Mouse (Mus musculus) retina, postnatal 7 days (tissue): Measurements from ENCODE around the gene Ifit2.
"Not testable (repeated sequence)": the region's sequence is repeated elsewhere in the genome, so short reads cannot be mapped to it uniquely, and the experiment has no call there.

Source experiments
- DNase-seq: peaks from one replicate; pipeline ENCODE4 v3.0.0-alpha.2; 2012; ENCODE audit warnings: low read depth, low spot score

Ifit2 gene

GRCm38 (mm10) chr19:34547976-34548375, 2.5 kb upstream of the Ifit2 start:
- peak; percentile 46 for DNase-seq

DNA sequence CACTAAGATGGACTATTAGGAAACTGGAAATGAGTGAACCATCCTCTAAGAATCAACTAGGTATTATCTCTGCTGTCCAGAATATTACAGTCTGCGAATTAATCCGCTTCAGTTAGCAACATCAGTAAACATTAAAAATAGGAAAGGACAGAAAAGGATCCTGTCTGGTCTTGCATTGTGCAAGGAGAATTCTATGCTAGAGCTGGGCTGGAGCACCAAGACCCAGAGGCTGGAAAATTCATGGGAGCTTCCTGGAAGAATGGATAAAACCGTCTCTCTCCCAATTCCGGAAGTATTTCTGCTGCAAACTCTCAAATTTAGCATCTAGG, 325 bp upstream of the Ifit2 start:
- DNase-seq, result no peak

- no peak for DNase-seq
These were observed 1.5 kb downstream of the Ifit2 start for GRCm38 (mm10) chr19:34551981-34552380.

- no peak for DNase-seq
These were observed 2.5 kb downstream of the Ifit2 start for GRCm38 (mm10) chr19:34553021-34553420.

DNA sequence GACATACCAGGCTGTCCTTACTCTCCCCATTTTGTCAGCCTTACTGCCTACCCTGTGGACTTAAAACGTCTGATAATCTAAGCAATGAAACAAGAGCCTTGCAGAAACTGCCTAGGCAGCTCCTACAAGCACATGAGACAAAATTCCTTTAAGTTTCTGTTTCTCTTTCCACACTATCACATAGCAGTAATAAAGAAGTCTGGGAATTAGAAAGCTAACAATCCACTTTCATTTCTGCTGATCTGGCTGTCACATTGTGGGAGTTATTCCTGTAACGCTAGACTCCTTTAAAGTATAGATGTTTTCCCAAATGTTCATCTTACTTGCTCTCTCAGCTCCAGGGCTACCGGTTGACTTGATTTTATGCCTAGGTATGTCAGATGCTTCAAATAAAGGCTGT, 3.0 kb downstream of the Ifit2 start:
- no peak for DNase-seq

- DNase-seq, result no peak
These were observed 3.6 kb downstream of the Ifit2 start for GRCm38 (mm10) chr19:34554061-34554460.

- DNase-seq, result no peak
These were observed 6.1 kb downstream of the Ifit2 start for GRCm38 (mm10) chr19:34556621-34557020.

DNA sequence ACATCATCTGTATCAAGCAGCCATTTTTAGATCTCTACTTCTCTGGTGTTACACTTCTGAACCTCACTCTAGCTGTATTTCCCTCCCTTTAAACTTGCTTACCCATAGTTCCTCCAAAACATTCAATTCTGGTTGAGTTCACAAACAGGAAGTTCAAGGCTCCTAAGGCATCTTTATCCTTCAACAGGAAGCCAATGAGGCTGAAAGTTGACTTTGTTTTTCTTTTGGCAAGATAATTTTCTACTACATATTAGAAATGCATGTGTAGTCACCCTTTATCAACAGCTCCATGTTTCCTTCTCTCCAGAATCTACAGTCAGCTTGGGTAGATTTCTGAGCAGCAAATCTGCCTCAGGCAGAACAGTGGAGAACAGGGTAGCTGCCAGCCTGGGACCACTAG, 12.1 kb downstream of the Ifit2 start:
- no peak for DNase-seq

DNA sequence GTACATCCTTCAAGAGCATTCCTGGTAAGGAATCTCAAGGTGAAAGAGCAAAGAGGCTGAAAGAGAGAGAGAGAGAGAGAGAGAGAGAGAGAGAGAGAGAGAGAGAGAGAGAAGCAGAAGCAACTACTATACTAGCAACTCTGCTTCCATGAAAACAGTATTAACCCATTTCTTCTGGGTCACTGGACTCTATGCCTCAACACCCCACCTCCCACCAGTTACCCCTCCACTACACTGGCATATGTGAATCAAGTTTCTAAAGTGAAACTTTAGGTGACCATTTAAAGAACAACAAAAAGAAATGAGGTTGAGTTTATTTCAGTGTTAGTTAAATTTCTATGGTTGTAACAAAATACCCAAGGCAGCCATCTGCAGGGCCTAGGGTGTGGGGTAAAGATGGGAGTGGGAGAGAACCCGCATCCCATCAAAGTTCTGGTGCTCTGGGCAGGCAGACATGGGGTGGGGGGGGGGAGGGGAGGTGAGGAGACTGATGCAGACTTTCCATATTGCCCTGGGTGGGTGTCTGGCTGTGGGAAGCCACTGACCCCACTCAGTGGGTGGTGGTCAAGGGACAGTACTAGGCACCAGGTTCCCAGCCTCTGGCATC, 15.8 kb downstream of the Ifit2 start:
- no peak for DNase-seq

DNA sequence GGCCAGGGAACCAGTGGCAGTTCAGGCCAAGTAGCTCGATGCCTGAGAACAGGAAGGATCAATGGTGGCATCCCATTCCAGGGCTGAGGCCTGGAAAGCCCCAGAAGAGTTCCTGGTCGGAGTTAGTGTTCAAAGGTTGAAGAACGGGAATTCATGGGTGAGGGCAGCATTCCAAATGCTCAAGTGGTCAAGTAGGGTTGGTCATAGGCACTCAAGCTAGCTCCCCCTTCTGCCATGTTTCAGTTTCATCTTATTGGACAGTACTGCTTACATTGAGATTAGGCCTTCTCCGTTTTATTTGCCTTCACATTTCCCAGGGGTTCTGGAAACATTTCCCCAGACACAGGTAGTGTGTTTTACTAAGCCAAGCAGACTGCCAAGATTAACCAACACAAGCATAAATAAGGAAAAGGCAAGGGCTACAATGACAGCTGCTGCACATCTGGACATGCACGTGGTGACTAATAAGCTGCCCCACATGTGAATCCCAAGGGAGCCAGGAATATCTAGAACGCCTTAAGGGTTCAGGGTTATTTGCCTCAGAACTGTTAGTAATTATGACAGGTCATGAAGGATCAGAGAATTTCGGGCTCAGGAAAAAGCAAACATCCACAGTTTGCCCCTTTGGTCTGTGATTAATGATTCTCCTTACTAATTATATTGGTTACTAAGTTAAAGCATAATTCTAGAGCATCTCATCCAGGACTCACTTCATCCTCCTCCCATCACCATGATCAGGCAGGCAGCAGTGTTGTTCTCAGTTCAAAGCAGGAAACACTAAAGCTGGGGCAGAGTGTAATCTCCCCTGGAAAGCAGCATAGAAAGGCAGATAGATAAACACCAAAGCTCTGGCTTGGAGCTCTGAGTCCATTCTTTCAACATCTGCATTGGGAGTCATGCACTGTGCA, 18.7 kb downstream of the Ifit2 start:
- no peak for DNase-seq

- no peak for DNase-seq
These were observed 19.5 kb downstream of the Ifit2 start for GRCm38 (mm10) chr19:34569896-34570476.

- DNase-seq, result no peak
These were observed 20.6 kb downstream of the Ifit2 start for GRCm38 (mm10) chr19:34571080-34571479.

DNA sequence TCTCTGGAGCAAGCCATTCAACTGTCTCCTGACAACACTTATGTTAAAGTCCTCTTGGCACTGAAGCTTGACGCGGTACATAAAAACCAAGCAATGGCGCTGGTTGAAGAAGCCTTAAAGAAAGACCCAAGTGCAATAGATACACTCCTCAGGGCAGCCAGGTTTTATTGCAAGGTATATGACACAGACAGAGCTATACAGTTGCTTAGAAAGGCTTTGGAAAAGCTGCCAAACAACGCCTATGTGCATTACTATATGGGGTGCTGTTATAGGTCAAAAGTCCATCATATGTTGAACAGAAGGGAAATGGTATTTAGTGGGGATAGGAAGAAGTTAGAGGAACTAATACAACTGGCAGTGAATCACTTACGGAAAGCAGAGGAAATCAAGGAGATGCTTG, 23.2 kb downstream of the Ifit2 start:
- no peak for DNase-seq

DNA sequence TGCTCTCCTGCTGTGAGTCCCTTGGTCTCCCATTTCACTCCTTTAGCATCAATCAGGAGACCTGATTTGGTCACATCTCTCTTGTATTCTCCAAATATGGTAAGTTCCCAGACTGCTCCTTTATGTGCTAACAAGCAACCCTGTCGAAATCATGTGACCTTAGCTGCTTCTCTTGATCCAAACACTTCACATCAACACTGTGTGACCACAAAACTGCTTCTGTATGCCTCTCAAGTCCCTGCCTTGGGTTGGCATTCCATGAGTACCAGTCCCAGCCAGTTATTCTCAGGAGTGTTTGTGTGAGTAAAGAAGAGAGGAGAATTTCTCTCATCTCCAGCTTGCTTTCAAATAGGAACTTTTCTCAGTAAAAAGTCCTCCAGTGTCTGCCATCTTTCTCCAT, 26.6 kb downstream of the Ifit2 start:
- no peak for DNase-seq

- DNase-seq, result not testable (repeated sequence)
These were observed 32.2 kb downstream of the Ifit2 start for GRCm38 (mm10) chr19:34582696-34583095.

GRCm38 (mm10) chr19:34583126-34583766, 32.8 kb downstream of the Ifit2 start, which contains the start of gene Ifit3:
Ifit3 (plus strand) TSS chr19:34583531.
- DNase-seq, result not testable (repeated sequence)

- DNase-seq, result not testable (repeated sequence)
These were observed 35.4 kb downstream of the Ifit2 start for GRCm38 (mm10) chr19:34585740-34586458.

GRCm38 (mm10) chr19:34587898-34588692, 37.6 kb downstream of the Ifit2 start:
- not testable (repeated sequence) for DNase-seq

DNA sequence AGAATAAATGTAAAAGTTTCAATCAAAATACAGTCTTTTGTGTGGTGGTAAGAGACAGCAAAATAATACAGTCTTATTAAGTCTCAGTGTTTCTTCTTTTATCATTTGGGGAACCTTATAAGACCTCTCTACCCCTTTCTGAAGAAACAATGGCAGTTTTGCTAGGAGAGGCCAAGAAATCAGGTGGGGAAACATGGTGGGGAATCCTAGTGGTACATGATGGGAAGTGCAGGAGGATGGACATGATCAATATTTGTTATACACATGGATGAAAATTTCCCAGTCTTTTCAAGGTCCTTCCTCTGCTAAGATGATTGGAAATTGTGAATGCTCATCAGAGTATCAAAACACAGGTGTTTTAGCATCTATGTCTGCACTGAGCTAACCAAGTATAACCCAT, 38.5 kb downstream of the Ifit2 start:
- DNase-seq, result no peak

- DNase-seq, result no peak
These were observed 43.0 kb downstream of the Ifit2 start for GRCm38 (mm10) chr19:34593456-34593855.

DNA sequence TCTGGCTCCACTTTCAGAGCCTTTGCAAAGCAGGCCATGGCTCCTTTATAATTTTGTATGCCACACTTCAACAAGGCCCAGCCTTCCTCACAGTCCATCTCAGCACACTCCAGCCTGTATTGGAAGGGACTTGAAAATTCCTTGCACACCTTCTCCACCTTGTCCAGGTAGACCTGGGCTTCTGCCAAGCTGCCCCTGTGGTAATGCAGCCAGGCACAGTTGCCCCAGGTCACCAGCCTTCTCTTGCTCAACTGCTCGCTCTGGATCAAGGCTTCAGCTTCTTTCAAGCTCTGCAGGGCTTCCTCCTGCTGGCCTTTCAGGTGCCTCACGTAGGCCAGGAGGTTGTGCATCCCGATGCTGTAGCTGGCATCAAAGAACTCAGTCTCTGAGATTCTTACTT, 44.0 kb downstream of the Ifit2 start:
- DNase-seq, result not testable (repeated sequence)
